Mouse (Mus musculus): ENCODE results near the gene Prss43. TPM values are rescaled to one million over a fixed set of nuclear protein-coding genes. Genes with fewer than 3 reads are reported as not detected.
A peak's percentile ranks its signal among the peaks of the same experiment; 100 is the strongest.

The Prss43 gene
- polyA plus RNA-seq, 1 experiment from 2014 or later = not detected

- H3K27ac ChIP-seq = no peak overlapping the region
- H3K4me2 ChIP-seq (replicated peaks) = no peak overlapping the region
- WGBS = 82% methylated on average over 1 of the region's 1 CpGs
- no peaks in the 10 kb centered on the region for H3K9me3 ChIP-seq (replicated peaks)
- no peaks in the 10 kb centered on the region for H3K36me3 ChIP-seq
- peaks cover 70% of the 10 kb centered on the region for H3K27me3 ChIP-seq
- ATAC-seq (ENCODE audit: low FRiP score) = no peak
- H3K9ac ChIP-seq = no peak overlapping the region
- no peak overlapping the region for H3K4me3 ChIP-seq
- H3K4me1 ChIP-seq = peaks cover 39% of the 10 kb centered on the region
Measured at GRCm38 (mm10) chr9:110877353-110877752, 50.9 kb downstream of the Prss43 start.

- H3K4me1 ChIP-seq = peaks cover 39% of the 10 kb centered on the region
- H3K4me2 ChIP-seq (replicated peaks) = no peak overlapping the region
- H3K9ac ChIP-seq = no peak overlapping the region
- H3K27me3 ChIP-seq = peaks cover 67% of the 10 kb centered on the region
- no peaks in the 10 kb centered on the region for H3K36me3 ChIP-seq
- H3K27ac ChIP-seq = no peak overlapping the region
- no peak for ATAC-seq (ENCODE audit: low FRiP score)
- no peak overlapping the region for H3K4me3 ChIP-seq
- WGBS = 86% methylated on average over 5 of the region's 5 CpGs
- no peaks in the 10 kb centered on the region for H3K9me3 ChIP-seq (replicated peaks)
Measured at GRCm38 (mm10) chr9:110877888-110878287, 51.4 kb downstream of the Prss43 start.

GRCm38 (mm10) chr9:110879191-110879920, 52.9 kb downstream of the Prss43 start, which contains the start of gene Als2cl:
Gene Als2cl, plus strand, starts transcription at chr9:110879870.
- 16% methylated on average over 12 of the region's 12 CpGs for WGBS
- Histone ChIP-seq H3K4me3 (peak within 1 kb of the TSS; percentile 51), H3K27me3 (peaks cover 59% of the 10 kb centered on the region), H3K4me2 (replicated peaks) (peak within 1 kb of the TSS; percentile 89), H3K36me3 (no peaks in the 10 kb centered on the region), H3K4me1 (peaks cover 29% of the 10 kb centered on the region), H3K27ac (no peak within 1 kb of the TSS), H3K9ac (peak within 1 kb of the TSS; percentile 56), H3K9me3 (replicated peaks) (no peaks in the 10 kb centered on the region)
- ATAC-seq (ENCODE audit: low FRiP score) = no peak

GRCm38 (mm10) chr9:110879998-110880561, 53.6 kb downstream of the Prss43 start, which contains the start of gene Tmie:
Gene Tmie, minus strand, starts transcription at chr9:110880113.
- H3K4me1 ChIP-seq = peaks cover 22% of the 10 kb centered on the region
- no peak for ATAC-seq (ENCODE audit: low FRiP score)
- peak within 1 kb of the TSS; percentile 51 for H3K4me3 ChIP-seq
- H3K27me3 ChIP-seq = peaks cover 59% of the 10 kb centered on the region
- H3K36me3 ChIP-seq = no peaks in the 10 kb centered on the region
- H3K9me3 ChIP-seq (replicated peaks) = no peaks in the 10 kb centered on the region
- peak within 1 kb of the TSS; percentile 89 for H3K4me2 ChIP-seq (replicated peaks)
- under 1% methylated on average over 56 of the region's 57 CpGs for WGBS
- no peak within 1 kb of the TSS for H3K27ac ChIP-seq
- H3K9ac ChIP-seq = peak within 1 kb of the TSS; percentile 56

- 84% methylated on average over 4 of the region's 4 CpGs for WGBS
- H3K4me2 ChIP-seq (replicated peaks) = peak overlapping the region; percentile 89
- ATAC-seq (ENCODE audit: low FRiP score) = no peak
Measured at GRCm38 (mm10) chr9:110880772-110881171, 54.3 kb downstream of the Prss43 start.

More at GRCm38 (mm10) chr9:110880772-110881171, 54.3 kb downstream of the Prss43 start:
- Histone ChIP-seq H3K4me1 (peaks cover 15% of the 10 kb centered on the region), H3K36me3 (no peaks in the 10 kb centered on the region), H3K9me3 (replicated peaks) (no peaks in the 10 kb centered on the region), H3K9ac (peak overlapping the region; percentile 56; the same call in 1 of the 2 replicates), H3K27me3 (peaks cover 59% of the 10 kb centered on the region), H3K27ac (no peak overlapping the region), H3K4me3 (peak overlapping the region; percentile 51)

Other genes starting within 250 kb of the Prss43 start
- gene Nradd, start 202.2 kb upstream of the Prss43 start, polyA plus RNA-seq (2016; fragmentation: Nextera tagmentation; extraction: Ambion mirVana) = 39.0 and 45.2 TPM in 2 replicates
- 1.8 and 2.1 TPM in 2 replicates for gene Nbeal2, start 172.5 kb upstream of the Prss43 start, polyA plus RNA-seq (2016; fragmentation: Nextera tagmentation; extraction: Ambion mirVana)
- 113 and 114 TPM in 2 replicates for gene Ccdc12, start 170.2 kb upstream of the Prss43 start, polyA plus RNA-seq (2016; fragmentation: Nextera tagmentation; extraction: Ambion mirVana)
- 2.0 TPM in 2 replicates for gene Myl3, start 84.8 kb upstream of the Prss43 start, polyA plus RNA-seq (2016; fragmentation: Nextera tagmentation; extraction: Ambion mirVana)
- gene Pth1r, start 79.5 kb upstream of the Prss43 start, polyA plus RNA-seq (2016; fragmentation: Nextera tagmentation; extraction: Ambion mirVana) = 44.3 and 52.4 TPM in 2 replicates
- not detected in 2 replicates for gene Prss42, start 28.5 kb upstream of the Prss43 start, polyA plus RNA-seq (2016; fragmentation: Nextera tagmentation; extraction: Ambion mirVana)
- gene Prss44, start 12.7 kb upstream of the Prss43 start, polyA plus RNA-seq (2016; fragmentation: Nextera tagmentation; extraction: Ambion mirVana) = not detected in 2 replicates
- not detected in 2 replicates for gene Prss45, start 7.9 kb downstream of the Prss43 start, polyA plus RNA-seq (2016; fragmentation: Nextera tagmentation; extraction: Ambion mirVana)
- not detected in 2 replicates for gene Prss46, start 17.8 kb downstream of the Prss43 start, polyA plus RNA-seq (2016; fragmentation: Nextera tagmentation; extraction: Ambion mirVana)
- 0.26 TPM in 1 of 2 replicates, not detected in the other for gene Prss50, start 31.3 kb downstream of the Prss43 start, polyA plus RNA-seq (2016; fragmentation: Nextera tagmentation; extraction: Ambion mirVana)
- gene Als2cl, start 53.2 kb downstream of the Prss43 start, polyA plus RNA-seq (2016; fragmentation: Nextera tagmentation; extraction: Ambion mirVana) = 1.5 and 1.9 TPM in 2 replicates
- gene Tmie, start 53.4 kb downstream of the Prss43 start, polyA plus RNA-seq (2016; fragmentation: Nextera tagmentation; extraction: Ambion mirVana) = 1.1 and 1.2 TPM in 2 replicates
- gene Fam240a, start 90.2 kb downstream of the Prss43 start, polyA plus RNA-seq (2016; fragmentation: Nextera tagmentation; extraction: Ambion mirVana) = not detected in 2 replicates
- gene Tdgf1, start 119.5 kb downstream of the Prss43 start, polyA plus RNA-seq (2016; fragmentation: Nextera tagmentation; extraction: Ambion mirVana) = not detected in 2 replicates
- 0.09 and 0.12 TPM in 2 replicates for gene Lrrc2, start 124.9 kb downstream of the Prss43 start, polyA plus RNA-seq (2016; fragmentation: Nextera tagmentation; extraction: Ambion mirVana)
- not detected in 2 replicates for gene Rtp3, start 163.9 kb downstream of the Prss43 start, polyA plus RNA-seq (2016; fragmentation: Nextera tagmentation; extraction: Ambion mirVana)
- gene Ltf, start 192.6 kb downstream of the Prss43 start, polyA plus RNA-seq (2016; fragmentation: Nextera tagmentation; extraction: Ambion mirVana) = 1.8 and 2.4 TPM in 2 replicates
- gene Ccrl2, start 230.8 kb downstream of the Prss43 start, polyA plus RNA-seq (2016; fragmentation: Nextera tagmentation; extraction: Ambion mirVana) = 0.97 and 1.4 TPM in 2 replicates